Mouse (Mus musculus) cerebellum, adult 2 months (tissue): ENCODE data around the gene Sorbs2. TPM values are rescaled to one million over a fixed set of nuclear protein-coding genes. Genes with fewer than 3 reads are reported as not detected.
A peak's percentile ranks its signal among the peaks of the same experiment; 100 is the strongest.
"Not testable (repeated sequence)": the region's sequence is repeated elsewhere in the genome, so short reads cannot be mapped to it uniquely, and the experiment has no call there.

ENCODE experiments used
- DNase-seq, 2 experiments: peaks; one replicate each; pipeline ENCODE4 v3.0.0; 2021
- H3K27ac ChIP-seq: fragments of 200-500 bp; 2 replicates; pipeline ENCODE4 v1.5.1; 2012; ENCODE audit warnings: low read length, control low read depth, inconsistent platforms; ENCODE audit not compliant: insufficient read depth
- H3K27me3 ChIP-seq: fragments of 200-500 bp; 2 replicates; pipeline ENCODE4 v1.6.1; 2012; ENCODE audit warnings: inconsistent platforms, mild to moderate bottlenecking, low read length, moderate library complexity; ENCODE audit not compliant: control insufficient read depth, insufficient read depth
- H3K4me1 ChIP-seq: fragments of 200-500 bp; 2 replicates; pipeline ENCODE4 v1.6.1; 2011; ENCODE audit warnings: low read length; ENCODE audit not compliant: control insufficient read depth, insufficient read depth
- H3K4me3 ChIP-seq: fragments of 200-500 bp; replicated peaks from 2 replicates; pipeline ENCODE3; 2011; ENCODE audit warnings: mild to moderate bottlenecking, low read depth, low read length, control low read depth; ENCODE audit not compliant: insufficient read depth
- CTCF ChIP-seq: fragments of 200-500 bp; IDR thresholded peaks from 2 replicates; pipeline ENCODE4 v1.5.1; 2011; ENCODE audit warnings: low read depth, mild to moderate bottlenecking, control low read depth, low read length, moderate library complexity, borderline replicate concordance; ENCODE audit not compliant: insufficient read depth
- POLR2A ChIP-seq: fragments of 200-500 bp; IDR thresholded peaks from 2 replicates; pipeline ENCODE4 v1.6.1; 2011; ENCODE audit warnings: low read length, control low read depth, borderline replicate concordance; ENCODE audit not compliant: insufficient read depth
- WGBS: fragments of 180-500 bp; shearing (Covaris S2); methylation state at CpG from one replicate; pipeline ENCODE4 v1.1.7; 2018; 5-methylcytosine and 5-hydroxymethylcytosine counted together
- polyA plus RNA-seq: library from polyadenylated mRNA; depleted of rRNA; stranded (reverse); fragments of >200 nt; gene quantifications from 2 replicates; pipeline ENCODE4 v1.2.3, GENCODE M21; 2012; rRNA removed

Gene Sorbs2
- polyA plus RNA-seq, 1 experiment = 33.0 TPM

GRCm38 (mm10) chr8:45845906-45846305 is 338.3 kb downstream of the Sorbs2 start:
- H3K4me1 ChIP-seq = peaks cover 2% of the 10 kb centered on the region; the same call in 1 of the 2 replicates
- TF ChIP-seq CTCF (no peak), POLR2A (no peak)
- H3K4me3 ChIP-seq = no peak overlapping the region
- H3K27ac ChIP-seq = no peak overlapping the region
- 34% methylated on average over 4 of the region's 4 CpGs for WGBS
- H3K27me3 ChIP-seq = no peaks in the 10 kb centered on the region
- no peak for DNase-seq

GRCm38 (mm10) chr8:45855118-45855517 is 347.5 kb downstream of the Sorbs2 start:
- 95% methylated on average over 4 of the region's 4 CpGs for WGBS
- TF ChIP-seq POLR2A (no peak), CTCF (no peak)
- no peak for DNase-seq
- Histone ChIP-seq H3K27ac (no peak overlapping the region), H3K27me3 (no peaks in the 10 kb centered on the region), H3K4me3 (no peak overlapping the region), H3K4me1 (no peaks in the 10 kb centered on the region)

GRCm38 (mm10) chr8:45857734-45858133 is 350.1 kb downstream of the Sorbs2 start:
- Histone ChIP-seq H3K27ac (no peak overlapping the region), H3K4me1 (no peaks in the 10 kb centered on the region), H3K4me3 (no peak overlapping the region), H3K27me3 (no peaks in the 10 kb centered on the region)
- no peak for TF ChIP-seq POLR2A
- no peak for TF ChIP-seq CTCF
- 59% methylated on average over 5 of the region's 5 CpGs for WGBS
- no peak for DNase-seq

- Histone ChIP-seq H3K27me3 (no peaks in the 10 kb centered on the region), H3K4me1 (no peaks in the 10 kb centered on the region), H3K4me3 (no peak overlapping the region), H3K27ac (no peak overlapping the region)
- 50% methylated on average over 9 of the region's 9 CpGs for WGBS
- TF ChIP-seq CTCF (no peak), POLR2A (no peak)
- no peak for DNase-seq
These were observed 350.8 kb downstream of the Sorbs2 start for GRCm38 (mm10) chr8:45858391-45858790.

GRCm38 (mm10) chr8:45871587-45871986 is 364.0 kb downstream of the Sorbs2 start:
- H3K4me3 ChIP-seq, H3K27me3 ChIP-seq, H3K4me1 ChIP-seq, DNase-seq, H3K27ac ChIP-seq: not testable (repeated sequence)
- 68% methylated on average over 11 of the region's 11 CpGs for WGBS

- H3K27ac ChIP-seq = no peak overlapping the region
- no peak for DNase-seq
- no peaks in the 10 kb centered on the region for H3K4me1 ChIP-seq
- H3K27me3 ChIP-seq = no peaks in the 10 kb centered on the region
- WGBS = 23% methylated on average over 7 of the region's 7 CpGs
- TF ChIP-seq CTCF = no peak
- no peak for TF ChIP-seq POLR2A
- no peak overlapping the region for H3K4me3 ChIP-seq
These were observed 364.5 kb downstream of the Sorbs2 start for GRCm38 (mm10) chr8:45872077-45872476.

- DNase-seq = peak; percentile 26 to 33
- H3K4me1 ChIP-seq = no peaks in the 10 kb centered on the region
- H3K27me3 ChIP-seq = no peaks in the 10 kb centered on the region
- no peak overlapping the region for H3K27ac ChIP-seq
- WGBS = 18% methylated on average over 10 of the region's 10 CpGs
- no peak overlapping the region for H3K4me3 ChIP-seq
- TF ChIP-seq POLR2A (no peak), CTCF (no peak)
These were observed 367.5 kb downstream of the Sorbs2 start for GRCm38 (mm10) chr8:45874945-45875626.

GRCm38 (mm10) chr8:45876397-45876796 is 368.8 kb downstream of the Sorbs2 start:
- no peak for DNase-seq
- WGBS = 83% methylated on average over 5 of the region's 5 CpGs
- H3K27me3 ChIP-seq = no peaks in the 10 kb centered on the region
- TF ChIP-seq POLR2A (no peak), CTCF (no peak)
- no peak overlapping the region for H3K4me3 ChIP-seq
- H3K4me1 ChIP-seq = no peaks in the 10 kb centered on the region
- no peak overlapping the region for H3K27ac ChIP-seq

Other genes starting within 250 kb of the Sorbs2 start
- gene F11, start 245.8 kb upstream of the Sorbs2 start, polyA plus RNA-seq = not detected in 2 replicates
- gene Klkb1, start 212.9 kb upstream of the Sorbs2 start, polyA plus RNA-seq = 0.03 and 0.08 TPM in 2 replicates
- not detected in 2 replicates for gene Gm45753, start 199.3 kb upstream of the Sorbs2 start, polyA plus RNA-seq
- gene Cyp4v3, start 174.6 kb upstream of the Sorbs2 start, polyA plus RNA-seq = 4.8 and 5.4 TPM in 2 replicates
- 14.3 and 15.1 TPM in 2 replicates for gene Fam149a, start 125.5 kb upstream of the Sorbs2 start, polyA plus RNA-seq
- 7.9 and 9.6 TPM in 2 replicates for gene Tlr3, start 96.7 kb upstream of the Sorbs2 start, polyA plus RNA-seq